Mouse (Mus musculus): ENCODE results near the gene Plscr4. TPM values are rescaled to one million over a fixed set of nuclear protein-coding genes. Genes with fewer than 3 reads are reported as not detected.

Gene Plscr4
- polyA plus RNA-seq (2012; ENCODE audit: insufficient read depth, insufficient read length, missing spikeins), result 10.8 and 13.3 TPM in 2 replicates

GRCm38 (mm10) chr9:92457261-92458058 is at the start of gene Plscr4:
TSS of gene Plscr4 (plus strand) at chr9:92457373.
- Histone ChIP-seq H3K4me3 (ENCODE audit: insufficient read depth, low read length) (peak within 1 kb of the TSS; percentile 87), H3K4me1 (ENCODE audit: control insufficient read depth, insufficient read depth, low read length) (peaks cover 2% of the 10 kb centered on the region; the same call in 1 of the 2 replicates), H3K27ac (ENCODE audit: insufficient read depth, low read depth, low read length) (peak within 1 kb of the TSS; percentile 80)
- TF ChIP-seq CTCF (IDR thresholded peaks at IDR 0.05; ENCODE audit: low read depth, low read length) (no peak), POLR2A (IDR thresholded peaks at IDR 0.05; ENCODE audit: borderline replicate concordance, low read depth, low read length) (no peak)

- no peak for TF ChIP-seq POLR2A (IDR thresholded peaks at IDR 0.05; ENCODE audit: borderline replicate concordance, low read depth, low read length)
- TF ChIP-seq CTCF (IDR thresholded peaks at IDR 0.05; ENCODE audit: low read depth, low read length), result no peak
- H3K27ac ChIP-seq (ENCODE audit: insufficient read depth, low read depth, low read length), result no peak overlapping the region
- no peak overlapping the region for H3K4me3 ChIP-seq (ENCODE audit: insufficient read depth, low read length)
- H3K4me1 ChIP-seq (ENCODE audit: control insufficient read depth, insufficient read depth, low read length), result peaks cover 5% of the 10 kb centered on the region
Measured at GRCm38 (mm10) chr9:92410225-92410624, 46.9 kb upstream of the Plscr4 start.

DNA sequence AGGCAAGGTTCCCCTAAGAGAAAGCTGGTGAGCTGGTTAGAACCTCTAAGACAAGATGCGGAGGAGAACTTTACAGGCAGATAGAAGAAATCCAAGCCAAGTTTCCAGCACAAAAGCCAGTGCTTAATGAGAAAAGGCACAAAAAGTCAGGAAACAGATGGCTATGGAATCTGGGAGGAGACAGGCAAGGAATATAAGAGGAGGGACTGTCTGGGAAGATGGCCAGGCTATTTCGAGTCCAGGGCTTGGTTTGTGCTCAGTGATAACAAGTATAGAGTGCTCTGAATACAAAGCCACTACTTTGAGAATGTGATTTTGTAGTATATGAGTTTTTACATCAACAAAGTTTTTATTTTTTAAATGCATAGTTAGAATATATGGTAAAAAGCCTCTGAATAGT is 45.1 kb upstream of the Plscr4 start:
- TF ChIP-seq CTCF (IDR thresholded peaks at IDR 0.05; ENCODE audit: low read depth, low read length), result no peak
- no peak for TF ChIP-seq POLR2A (IDR thresholded peaks at IDR 0.05; ENCODE audit: borderline replicate concordance, low read depth, low read length)
- Histone ChIP-seq H3K27ac (ENCODE audit: insufficient read depth, low read depth, low read length) (no peak overlapping the region), H3K4me1 (ENCODE audit: control insufficient read depth, insufficient read depth, low read length) (peaks cover 5% of the 10 kb centered on the region)

DNA sequence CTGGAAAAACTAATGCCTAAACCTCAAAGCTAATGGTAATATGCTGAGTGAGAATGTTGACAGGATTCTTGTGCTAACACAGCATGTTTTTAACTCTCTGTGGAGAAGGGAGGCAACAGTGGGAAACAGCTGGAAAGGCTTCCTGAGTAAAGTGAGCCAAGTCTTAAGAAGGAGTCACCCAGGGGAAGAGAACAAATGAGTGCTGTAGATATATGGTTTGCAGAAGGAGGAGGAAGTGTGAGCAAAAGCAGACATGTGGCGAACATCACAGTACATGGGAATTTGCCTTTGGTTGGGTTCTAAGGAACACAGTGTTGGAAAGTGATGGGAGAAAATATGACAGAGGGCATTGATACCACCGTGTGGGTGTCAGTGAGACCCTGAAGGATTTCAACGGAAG is 43.5 kb upstream of the Plscr4 start:
- TF ChIP-seq CTCF (IDR thresholded peaks at IDR 0.05; ENCODE audit: low read depth, low read length) (no peak), POLR2A (IDR thresholded peaks at IDR 0.05; ENCODE audit: borderline replicate concordance, low read depth, low read length) (no peak)
- H3K4me3 ChIP-seq (ENCODE audit: insufficient read depth, low read length), result no peak overlapping the region

More for the DNA sequence above, 45.1 kb upstream of the Plscr4 start:
- H3K4me3 ChIP-seq (ENCODE audit: insufficient read depth, low read length), result no peak overlapping the region

GRCm38 (mm10) chr9:92437781-92438180 is 19.4 kb upstream of the Plscr4 start:
- H3K4me1 ChIP-seq (ENCODE audit: control insufficient read depth, insufficient read depth, low read length), result peaks cover 14% of the 10 kb centered on the region
- no peak overlapping the region for H3K4me3 ChIP-seq (ENCODE audit: insufficient read depth, low read length)
- no peak for TF ChIP-seq CTCF (IDR thresholded peaks at IDR 0.05; ENCODE audit: low read depth, low read length)
- TF ChIP-seq POLR2A (IDR thresholded peaks at IDR 0.05; ENCODE audit: borderline replicate concordance, low read depth, low read length), result no peak
- peak overlapping the region; percentile 51 for H3K27ac ChIP-seq (ENCODE audit: insufficient read depth, low read depth, low read length)

More for the DNA sequence above, 43.5 kb upstream of the Plscr4 start:
- no peak overlapping the region for H3K27ac ChIP-seq (ENCODE audit: insufficient read depth, low read depth, low read length)
- H3K4me1 ChIP-seq (ENCODE audit: control insufficient read depth, insufficient read depth, low read length), result peaks cover 5% of the 10 kb centered on the region

- no peak overlapping the region for H3K4me3 ChIP-seq (ENCODE audit: insufficient read depth, low read length)
- TF ChIP-seq CTCF (IDR thresholded peaks at IDR 0.05; ENCODE audit: low read depth, low read length) (no peak), POLR2A (IDR thresholded peaks at IDR 0.05; ENCODE audit: borderline replicate concordance, low read depth, low read length) (no peak)
- H3K4me1 ChIP-seq (ENCODE audit: control insufficient read depth, insufficient read depth, low read length), result peaks cover 14% of the 10 kb centered on the region
- H3K27ac ChIP-seq (ENCODE audit: insufficient read depth, low read depth, low read length), result no peak overlapping the region
Measured at GRCm38 (mm10) chr9:92441468-92441867, 15.7 kb upstream of the Plscr4 start.

GRCm38 (mm10) chr9:92444536-92444935 is 12.6 kb upstream of the Plscr4 start:
- Histone ChIP-seq H3K4me1 (ENCODE audit: control insufficient read depth, insufficient read depth, low read length) (peaks cover 2% of the 10 kb centered on the region; the same call in 1 of the 2 replicates), H3K27ac (ENCODE audit: insufficient read depth, low read depth, low read length) (no peak overlapping the region), H3K4me3 (ENCODE audit: insufficient read depth, low read length) (no peak overlapping the region)
- TF ChIP-seq POLR2A (IDR thresholded peaks at IDR 0.05; ENCODE audit: borderline replicate concordance, low read depth, low read length) (no peak), CTCF (IDR thresholded peaks at IDR 0.05; ENCODE audit: low read depth, low read length) (no peak)

GRCm38 (mm10) chr9:92456605-92457004 is 568 bp upstream of the Plscr4 start:
- TF ChIP-seq CTCF (IDR thresholded peaks at IDR 0.05; ENCODE audit: low read depth, low read length), result no peak
- no peak for TF ChIP-seq POLR2A (IDR thresholded peaks at IDR 0.05; ENCODE audit: borderline replicate concordance, low read depth, low read length)

GRCm38 (mm10) chr9:92458059-92458402 is 858 bp downstream of the Plscr4 start:
- peak overlapping the region; percentile 87 for H3K4me3 ChIP-seq (ENCODE audit: insufficient read depth, low read length)
- no peak for TF ChIP-seq POLR2A (IDR thresholded peaks at IDR 0.05; ENCODE audit: borderline replicate concordance, low read depth, low read length)
- TF ChIP-seq CTCF (IDR thresholded peaks at IDR 0.05; ENCODE audit: low read depth, low read length), result no peak
- H3K4me1 ChIP-seq (ENCODE audit: control insufficient read depth, insufficient read depth, low read length), result peaks cover 2% of the 10 kb centered on the region; the same call in 1 of the 2 replicates
- peak overlapping the region; percentile 80 for H3K27ac ChIP-seq (ENCODE audit: insufficient read depth, low read depth, low read length)

More at GRCm38 (mm10) chr9:92456605-92457004, 568 bp upstream of the Plscr4 start:
- Histone ChIP-seq H3K4me3 (ENCODE audit: insufficient read depth, low read length) (no peak overlapping the region), H3K4me1 (ENCODE audit: control insufficient read depth, insufficient read depth, low read length) (peaks cover 2% of the 10 kb centered on the region; the same call in 1 of the 2 replicates), H3K27ac (ENCODE audit: insufficient read depth, low read depth, low read length) (no peak overlapping the region)

DNA sequence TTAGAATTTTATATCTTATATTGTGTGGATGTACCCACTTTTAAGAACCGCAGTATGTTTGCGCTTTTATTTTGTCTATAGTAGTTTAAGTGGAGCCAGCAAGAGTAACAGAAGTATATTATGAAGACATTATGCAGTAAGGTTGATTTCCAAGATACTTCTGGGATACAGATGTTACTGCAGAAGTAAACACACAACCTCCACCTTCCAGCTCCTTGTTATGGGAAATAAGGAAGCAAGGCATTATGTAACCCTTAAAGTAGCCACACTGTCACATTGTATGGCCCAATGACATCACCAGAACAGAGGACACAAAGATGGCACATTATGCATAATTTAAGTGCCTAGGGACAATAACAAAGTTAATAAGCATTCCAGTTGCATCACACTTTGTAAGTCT is 1.2 kb downstream of the Plscr4 start:
- Histone ChIP-seq H3K27ac (ENCODE audit: insufficient read depth, low read depth, low read length) (peak overlapping the region; percentile 80; the same call in 1 of the 2 replicates), H3K4me3 (ENCODE audit: insufficient read depth, low read length) (no peak overlapping the region; the same call in 1 of the 2 replicates), H3K4me1 (ENCODE audit: control insufficient read depth, insufficient read depth, low read length) (peaks cover 2% of the 10 kb centered on the region; the same call in 1 of the 2 replicates)
- TF ChIP-seq POLR2A (IDR thresholded peaks at IDR 0.05; ENCODE audit: borderline replicate concordance, low read depth, low read length) (no peak), CTCF (IDR thresholded peaks at IDR 0.05; ENCODE audit: low read depth, low read length) (no peak)
